ENCODE assay signal across 13 mouse cellular contexts in genomic region chr1:193336122-193337017, GRCm38 (mm10). TPM values are rescaled to one million over a fixed set of nuclear protein-coding genes. Genes with fewer than 3 reads are reported as not detected.
A peak's percentile ranks its signal among the peaks of the same experiment; 100 is the strongest.
DNase-seq lines count a peak whose midpoint lies in the region; ATAC-seq and TF ChIP-seq lines count a peak whose summit lies in the region.
"Had no signal": no experiment of that assay in that cellular context is flagged by ENCODE, and none has a peak within 500 bp of the region (broad histone marks: within the 10 kb centered on the region; RNA-seq: fewer than 3 reads in every experiment).

No protein-coding gene starts in this region.

- no peak overlapping the region for H3K4me3 ChIP-seq in midbrain, embryonic 11.5 days (ENCODE audit: low read depth, low read length)
- no peak overlapping the region for H3K4me3 ChIP-seq in kidney, adult 2 months (ENCODE audit: insufficient read depth, low read depth, low read length)
- H3K4me3 ChIP-seq: limb, embryonic 12.5 days; megakaryocyte, embryonic 14.5 days; stomach, embryonic 15.5 days had no signal

- H3K27me3 ChIP-seq in midbrain, embryonic 11.5 days (ENCODE audit: control insufficient read depth, insufficient read depth, low read length) = no peaks in the 10 kb centered on the region
- H3K27me3 ChIP-seq in kidney, adult 2 months (replicated peaks; ENCODE audit: control insufficient read depth, insufficient read depth, low read length) = no peaks in the 10 kb centered on the region
- H3K27me3 ChIP-seq: limb, embryonic 12.5 days; stomach, embryonic 15.5 days had no signal

- peak; percentile 79 for DNase-seq in cerebellum, adult 9-10 months
- DNase-seq in cerebellum, adult 11-12 months = no peak
- peak; percentile 14 for DNase-seq in 416B (ENCODE audit: low read depth)
- peak; percentile 66 to 77 for DNase-seq in cerebellum, postnatal 25 days
- DNase-seq in heart, postnatal 10 days = peak; percentile 88 to 89
- no peak for DNase-seq in midbrain, embryonic 11.5 days (ENCODE audit: low spot score, missing footprints)
- DNase-seq in kidney, adult 18-20 months = no peak
- DNase-seq in kidney, adult 2 months = no peak
- DNase-seq: kidney, adult 9 months had no signal

- TF ChIP-seq POLR2A in kidney, adult 2 months (IDR thresholded peaks at IDR 0.05; ENCODE audit: low read depth, low read length) = no peak

- intact Hi-C loops in heart, postnatal 10 days (cut with DNase I) = no loop called here

- H3K9me3 ChIP-seq in midbrain, embryonic 11.5 days (ENCODE audit: control insufficient read depth, low read length) = no peaks in the 10 kb centered on the region
- H3K9me3 ChIP-seq: limb, embryonic 12.5 days; megakaryocyte, embryonic 14.5 days; stomach, embryonic 15.5 days had no signal

- H3K9ac ChIP-seq in midbrain, embryonic 11.5 days (ENCODE audit: low read length) = no peak overlapping the region
- H3K9ac ChIP-seq: limb, embryonic 12.5 days; stomach, embryonic 15.5 days had no signal

- H3K4me1 ChIP-seq in midbrain, embryonic 11.5 days (ENCODE audit: control insufficient read depth, insufficient read depth, low read length) = no peaks in the 10 kb centered on the region
- H3K4me1 ChIP-seq in kidney, adult 2 months (ENCODE audit: control insufficient read depth, insufficient read depth, low read length) = no peaks in the 10 kb centered on the region

- no peak for TF ChIP-seq CTCF in kidney, adult 2 months (conservative IDR thresholded peaks at IDR 0.05; ENCODE audit: insufficient read depth, insufficient read length, low read depth, low read length)

- H3K27ac ChIP-seq in midbrain, embryonic 11.5 days (ENCODE audit: low read depth, low read length) = no peak overlapping the region
- H3K27ac ChIP-seq in kidney, adult 2 months (ENCODE audit: insufficient read depth, low read depth, low read length) = no peak overlapping the region
- H3K27ac ChIP-seq: limb, embryonic 12.5 days; stomach, embryonic 15.5 days had no signal

- ATAC-seq in midbrain, embryonic 11.5 days (ENCODE audit: low FRiP score) = no peak
- ATAC-seq: forebrain, embryonic 14.5 days had no signal

- H3K4me2 ChIP-seq in midbrain, embryonic 11.5 days = no peak overlapping the region
- H3K4me2 ChIP-seq: limb, embryonic 12.5 days; stomach, embryonic 15.5 days had no signal

- 81% methylated on average over 7 of the region's 7 CpGs for WGBS in midbrain, embryonic 11.5 days
- WGBS in kidney, adult 2 months = 76% methylated on average over 7 of the region's 7 CpGs

- no peaks in the 10 kb centered on the region for H3K36me3 ChIP-seq in midbrain, embryonic 11.5 days (ENCODE audit: control insufficient read depth, insufficient read depth, low read length)
- H3K36me3 ChIP-seq in kidney, adult 2 months (ENCODE audit: control insufficient read depth, insufficient read depth, low read length) = no peaks in the 10 kb centered on the region
- H3K36me3 ChIP-seq: limb, embryonic 12.5 days; stomach, embryonic 15.5 days had no signal

RNA-seq across cellular contexts. Expression of gene Camk1g, which starts 33.7 kb away (rescaled TPM):
- 1 to 10 TPM; 1.4 to 1.6 TPM for total RNA-seq in heart, postnatal 10 days (2021)
- polyA plus RNA-seq in midbrain, embryonic 11.5 days (2014; fragmentation: Nextera tagmentation; extraction: Ambion mirVana) = 17.1 and 20.1 TPM in 2 replicates
- 8.2 and 9.0 TPM in 2 replicates for polyA plus RNA-seq in kidney, adult 2 months (2012; rRNA removed)

Comparison
In these comparisons a context has a peak if more than half of its experiments do, and no peak if none do; other contexts are left out.
1. DNase-seq: peak in cerebellum, adult 9-10 months (single experiment), 416B (single experiment), cerebellum, postnatal 25 days (2 of 2) and heart, postnatal 10 days (2 of 2); none in cerebellum, adult 11-12 months (single experiment), midbrain, embryonic 11.5 days (single experiment), kidney, adult 18-20 months (single experiment) and kidney, adult 2 months (single experiment).